Mouse (Mus musculus): ENCODE results near the gene Ptgis. TPM values are rescaled to one million over a fixed set of nuclear protein-coding genes. Genes with fewer than 3 reads are reported as not detected.

The Ptgis gene
- polyA plus RNA-seq, 1 experiment = 116 TPM

DNA sequence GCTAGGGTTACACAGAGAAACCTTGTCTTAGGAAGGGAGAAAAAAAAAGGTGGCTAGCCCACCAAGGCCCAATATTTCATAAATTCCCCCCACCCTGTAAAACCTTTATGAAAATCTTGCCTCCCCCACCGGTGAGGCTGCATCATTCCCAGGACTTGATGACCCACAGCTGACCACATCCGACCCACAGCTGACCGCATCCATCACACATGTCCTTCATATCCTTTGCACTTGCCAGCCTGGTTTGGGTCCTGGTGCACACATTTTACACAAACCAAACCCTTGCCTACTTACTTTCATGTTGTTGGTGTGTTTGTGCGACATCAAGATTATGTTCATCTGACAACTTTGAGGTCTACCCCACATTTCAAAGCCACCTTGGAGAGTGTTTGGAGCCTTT is 4.2 kb downstream of the Ptgis start:
- Histone ChIP-seq H3K79me2 (ENCODE audit: control insufficient read depth, insufficient read depth) (peaks cover 51% of the 10 kb centered on the region), H3K4me2 (ENCODE audit: low read depth) (peak overlapping the region; percentile 72), H3K27me3 (ENCODE audit: control insufficient read depth, insufficient read depth, insufficient read length) (no peaks in the 10 kb centered on the region), H3K4me3 (no peak overlapping the region), H3K36me3 (ENCODE audit: control insufficient read depth, insufficient read depth) (no peaks in the 10 kb centered on the region), H3ac (ENCODE audit: control insufficient read depth, insufficient read length) (no peak overlapping the region)
- no peak for TF ChIP-seq E2F4 (IDR thresholded peaks at IDR 0.05; ENCODE audit: insufficient read depth)
- no peak for TF ChIP-seq POLR2AphosphoS2 (IDR thresholded peaks at IDR 0.05; ENCODE audit: insufficient read length, low read depth)
- peak in 2 of 3 experiments; percentile 92 to 95 for TF ChIP-seq MYOD1 (IDR thresholded peaks at IDR 0.05; ENCODE audit: control insufficient read depth in 1 of 3, insufficient read length in 2 of 3, low read depth in 2 of 3)
- TF ChIP-seq POLR2A (IDR thresholded peaks at IDR 0.05; ENCODE audit: insufficient read length, low read depth) = no peak
- no peak for TF ChIP-seq SRF (IDR thresholded peaks at IDR 0.05; ENCODE audit: control insufficient read depth, insufficient read length, low read depth)
- no peak for TF ChIP-seq MAX (IDR thresholded peaks at IDR 0.05; ENCODE audit: low read depth)
- TF ChIP-seq MYOG (IDR thresholded peaks at IDR 0.05; ENCODE audit: control insufficient read depth in 1 of 3, insufficient read depth in 1 of 3, insufficient read length in 2 of 3, low read depth in 2 of 3) = peak in 1 of 3 experiments; percentile 67
- TF ChIP-seq TCF3 (IDR thresholded peaks at IDR 0.05; ENCODE audit: insufficient read length, low read depth) = peak; percentile 43

DNA sequence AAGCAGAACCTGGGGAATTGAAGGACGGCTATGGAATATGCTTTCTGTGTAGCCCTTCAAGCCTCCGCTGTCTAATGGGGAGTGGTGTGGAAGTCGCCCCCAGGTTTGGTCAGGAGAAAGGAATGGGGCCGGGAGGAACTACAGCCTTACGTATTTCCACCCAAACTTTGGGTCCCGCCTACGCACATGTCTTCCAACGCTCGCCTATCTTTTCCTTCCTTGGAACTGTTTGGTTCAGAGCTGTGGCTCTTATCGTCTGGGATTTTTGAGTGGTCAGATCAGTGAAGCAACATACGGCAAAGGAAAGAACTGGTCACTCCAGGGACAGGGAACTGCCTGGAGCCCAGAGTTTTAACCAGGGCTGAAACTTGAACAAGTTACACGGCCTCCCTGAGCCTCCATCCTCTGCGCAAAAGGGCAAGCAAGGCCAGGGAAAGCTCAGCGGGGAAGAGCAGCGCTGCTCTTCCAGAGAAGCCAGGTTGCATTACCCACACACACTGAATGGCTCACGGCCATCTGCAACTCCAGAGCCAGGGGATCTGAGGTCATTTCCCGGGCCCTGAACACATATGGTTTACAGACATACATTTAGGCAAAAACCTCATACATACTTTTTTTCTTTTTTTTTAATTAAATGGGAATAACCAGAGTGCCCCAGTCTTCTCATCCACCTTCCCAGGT is 4.9 kb downstream of the Ptgis start:
- Histone ChIP-seq H3K36me3 (ENCODE audit: control insufficient read depth, insufficient read depth) (no peaks in the 10 kb centered on the region), H3K27me3 (ENCODE audit: control insufficient read depth, insufficient read depth, insufficient read length) (no peaks in the 10 kb centered on the region), H3K79me2 (ENCODE audit: control insufficient read depth, insufficient read depth) (peaks cover 58% of the 10 kb centered on the region), H3K4me3 (no peak overlapping the region), H3ac (ENCODE audit: control insufficient read depth, insufficient read length) (no peak overlapping the region), H3K4me2 (ENCODE audit: low read depth) (peak overlapping the region; percentile 72)
- no peak for TF ChIP-seq REST (IDR thresholded peaks at IDR 0.05; ENCODE audit: insufficient read depth, insufficient read length)
- TF ChIP-seq POLR2A (IDR thresholded peaks at IDR 0.05; ENCODE audit: insufficient read length, low read depth) = no peak

- H3K4me3 ChIP-seq = no peak overlapping the region
- no peaks in the 10 kb centered on the region for H3K27me3 ChIP-seq (ENCODE audit: control insufficient read depth, insufficient read depth, insufficient read length)
- TF ChIP-seq CEBPB (IDR thresholded peaks at IDR 0.05; ENCODE audit: insufficient read depth, poor library complexity, severe bottlenecking) = no peak
- peak; percentile 18 for TF ChIP-seq TCF3 (IDR thresholded peaks at IDR 0.05; ENCODE audit: insufficient read length, low read depth)
- TF ChIP-seq POLR2AphosphoS2 (IDR thresholded peaks at IDR 0.05; ENCODE audit: insufficient read length, low read depth) = no peak
- peak in 1 of 3 experiments; percentile 62 for TF ChIP-seq MYOG (IDR thresholded peaks at IDR 0.05; ENCODE audit: control insufficient read depth in 1 of 3, insufficient read depth in 1 of 3, insufficient read length in 2 of 3, low read depth in 2 of 3)
- no peak for TF ChIP-seq MAX (IDR thresholded peaks at IDR 0.05; ENCODE audit: low read depth)
- no peak for TF ChIP-seq TCF12 (IDR thresholded peaks at IDR 0.05; ENCODE audit: insufficient read depth, poor library complexity, severe bottlenecking)
- no peak for TF ChIP-seq SRF (IDR thresholded peaks at IDR 0.05; ENCODE audit: control insufficient read depth, insufficient read length, low read depth)
- TF ChIP-seq MYOD1 (IDR thresholded peaks at IDR 0.05; ENCODE audit: control insufficient read depth in 1 of 3, insufficient read length in 2 of 3, low read depth in 2 of 3) = peak in 2 of 3 experiments; percentile 60 to 67
- TF ChIP-seq POLR2A (IDR thresholded peaks at IDR 0.05; ENCODE audit: insufficient read length, low read depth) = no peak
- no peak for TF ChIP-seq USF1 (IDR thresholded peaks at IDR 0.05; ENCODE audit: low read depth)
- TF ChIP-seq E2F4 (IDR thresholded peaks at IDR 0.05; ENCODE audit: insufficient read depth) = no peak
- TF ChIP-seq REST (IDR thresholded peaks at IDR 0.05; ENCODE audit: insufficient read depth, insufficient read length) = no peak
- H3K36me3 ChIP-seq (ENCODE audit: control insufficient read depth, insufficient read depth) = no peaks in the 10 kb centered on the region
- peaks cover 56% of the 10 kb centered on the region for H3K79me2 ChIP-seq (ENCODE audit: control insufficient read depth, insufficient read depth)
- H3K4me2 ChIP-seq (ENCODE audit: low read depth) = no peak overlapping the region
- no peak overlapping the region for H3ac ChIP-seq (ENCODE audit: control insufficient read depth, insufficient read length)
Measured at GRCm38 (mm10) chr2:167233771-167234170, 6.6 kb downstream of the Ptgis start.

DNA sequence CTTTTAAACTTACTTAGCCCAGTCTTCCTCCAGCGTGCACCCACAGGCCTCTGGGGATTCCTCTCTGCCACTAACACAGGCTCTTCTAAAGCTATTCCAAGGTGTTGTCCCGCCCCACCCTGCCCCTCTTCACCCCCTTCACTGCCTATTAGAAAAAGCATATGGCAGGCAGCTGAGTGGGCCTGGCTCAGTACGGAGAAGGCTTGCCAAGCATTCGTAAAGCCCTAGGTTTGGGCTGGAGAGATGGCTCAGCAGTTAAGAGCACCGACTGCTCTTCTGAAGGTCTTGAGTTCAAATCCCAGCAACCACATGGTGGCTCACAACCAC is 7.4 kb downstream of the Ptgis start:
- Histone ChIP-seq H3K4me2 (ENCODE audit: low read depth) (peak overlapping the region; percentile 74), H3ac (ENCODE audit: control insufficient read depth, insufficient read length) (no peak overlapping the region), H3K27me3 (ENCODE audit: control insufficient read depth, insufficient read depth, insufficient read length) (no peaks in the 10 kb centered on the region), H3K36me3 (ENCODE audit: control insufficient read depth, insufficient read depth) (no peaks in the 10 kb centered on the region), H3K79me2 (ENCODE audit: control insufficient read depth, insufficient read depth) (peaks cover 52% of the 10 kb centered on the region), H3K4me3 (no peak overlapping the region)
- TF ChIP-seq POLR2A (IDR thresholded peaks at IDR 0.05; ENCODE audit: insufficient read length, low read depth) (no peak), MAX (IDR thresholded peaks at IDR 0.05; ENCODE audit: low read depth) (no peak), TCF12 (IDR thresholded peaks at IDR 0.05; ENCODE audit: insufficient read depth, poor library complexity, severe bottlenecking) (no peak), REST (IDR thresholded peaks at IDR 0.05; ENCODE audit: insufficient read depth, insufficient read length) (no peak), CEBPB (IDR thresholded peaks at IDR 0.05; ENCODE audit: insufficient read depth, poor library complexity, severe bottlenecking) (no peak), MYOG (IDR thresholded peaks at IDR 0.05; ENCODE audit: control insufficient read depth in 1 of 3, insufficient read depth in 1 of 3, insufficient read length in 2 of 3, low read depth in 2 of 3) (no peak), USF1 (IDR thresholded peaks at IDR 0.05; ENCODE audit: low read depth) (no peak), TCF3 (IDR thresholded peaks at IDR 0.05; ENCODE audit: insufficient read length, low read depth) (no peak)

- Histone ChIP-seq H3K4me3 (no peak overlapping the region), H3K4me2 (ENCODE audit: low read depth) (peak overlapping the region; percentile 74), H3K79me2 (ENCODE audit: control insufficient read depth, insufficient read depth) (peaks cover 46% of the 10 kb centered on the region), H3ac (ENCODE audit: control insufficient read depth, insufficient read length) (no peak overlapping the region), H3K36me3 (ENCODE audit: control insufficient read depth, insufficient read depth) (no peaks in the 10 kb centered on the region), H3K27me3 (ENCODE audit: control insufficient read depth, insufficient read depth, insufficient read length) (no peaks in the 10 kb centered on the region)
- TF ChIP-seq USF1 (IDR thresholded peaks at IDR 0.05; ENCODE audit: low read depth) (no peak), MAX (IDR thresholded peaks at IDR 0.05; ENCODE audit: low read depth) (no peak), MYOG (IDR thresholded peaks at IDR 0.05; ENCODE audit: control insufficient read depth in 1 of 3, insufficient read depth in 1 of 3, insufficient read length in 2 of 3, low read depth in 2 of 3) (peak in 1 of 3 experiments; percentile 76), POLR2A (IDR thresholded peaks at IDR 0.05; ENCODE audit: insufficient read length, low read depth) (no peak), MYOD1 (IDR thresholded peaks at IDR 0.05; ENCODE audit: control insufficient read depth in 1 of 3, insufficient read length in 2 of 3, low read depth in 2 of 3) (peak in 1 of 3 experiments; percentile 69), POLR2AphosphoS2 (IDR thresholded peaks at IDR 0.05; ENCODE audit: insufficient read length, low read depth) (no peak), E2F4 (IDR thresholded peaks at IDR 0.05; ENCODE audit: insufficient read depth) (no peak), CEBPB (IDR thresholded peaks at IDR 0.05; ENCODE audit: insufficient read depth, poor library complexity, severe bottlenecking) (no peak), TCF3 (IDR thresholded peaks at IDR 0.05; ENCODE audit: insufficient read length, low read depth) (no peak), TCF12 (IDR thresholded peaks at IDR 0.05; ENCODE audit: insufficient read depth, poor library complexity, severe bottlenecking) (peak; percentile 38), REST (IDR thresholded peaks at IDR 0.05; ENCODE audit: insufficient read depth, insufficient read length) (no peak), SRF (IDR thresholded peaks at IDR 0.05; ENCODE audit: control insufficient read depth, insufficient read length, low read depth) (peak; percentile 45)
Measured at GRCm38 (mm10) chr2:167232132-167233008, 8.0 kb downstream of the Ptgis start.

Data from myocyte (in vitro differentiated cells).